ENCODE assay signal across 14 mouse cellular contexts in the genomic region with DNA sequence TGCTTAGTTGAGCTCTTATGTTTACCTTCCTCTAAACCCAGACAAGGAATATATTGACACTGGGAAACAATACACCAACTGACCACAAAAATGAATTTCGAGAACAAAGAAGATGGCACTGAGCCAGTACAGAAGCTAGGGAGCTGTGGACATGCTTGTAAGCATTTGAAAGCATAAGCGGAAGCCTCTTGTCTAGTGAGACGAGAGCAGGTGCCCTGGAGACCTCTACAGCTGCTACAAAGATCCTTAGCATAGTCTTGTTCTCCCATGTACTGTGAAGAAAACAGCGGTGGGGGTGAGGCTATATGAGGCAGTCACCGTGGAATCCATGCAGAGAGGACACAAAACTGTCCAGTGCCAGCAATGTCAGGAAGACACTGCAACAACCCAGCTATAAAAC. TPM values are rescaled to one million over a fixed set of nuclear protein-coding genes. Genes with fewer than 3 reads are reported as not detected.
DNase-seq lines count a peak whose midpoint lies in the region; ATAC-seq lines count a peak whose summit lies in the region.
"Had no signal": no experiment of that assay in that cellular context is flagged by ENCODE, and none has a peak within 500 bp of the region (broad histone marks: within the 10 kb centered on the region; RNA-seq: fewer than 3 reads in every experiment).

No protein-coding gene starts in this region.

- 35% methylated on average over 5 of the region's 5 CpGs for WGBS in neural tube, embryonic 13.5 days
- WGBS in neural tube, embryonic 15.5 days = 25% methylated on average over 5 of the region's 5 CpGs

- H3K4me2 ChIP-seq in neural tube, embryonic 13.5 days = no peak overlapping the region
- H3K4me2 ChIP-seq in neural tube, embryonic 15.5 days = no peak overlapping the region
- H3K4me2 ChIP-seq: embryonic facial prominence, embryonic 13.5 days; liver, embryonic 15.5 days had no signal

- DNase-seq in cerebellum, adult 11-12 months = peak; percentile 16
- no peak for DNase-seq in cerebellum, postnatal 36 days
- DNase-seq in kidney, postnatal 10 days = peak; percentile 29
- DNase-seq in kidney, adult 8-10 months = no peak
- no peak for DNase-seq in neural tube, embryonic 10.5 days (ENCODE audit: extremely low spot score, low spot score)
- no peak for DNase-seq in adrenal gland, adult 18-20 months (ENCODE audit: low spot score in 2 of 2)
- DNase-seq: cerebellum, adult 9-10 months; heart, adult 2 months; heart, postnatal 36 days; thymus, adult 18-20 months had no signal

- H3K9me3 ChIP-seq in neural tube, embryonic 13.5 days = no peaks in the 10 kb centered on the region
- H3K9me3 ChIP-seq in neural tube, embryonic 15.5 days (replicated peaks) = no peaks in the 10 kb centered on the region
- H3K9me3 ChIP-seq: embryonic facial prominence, embryonic 13.5 days; liver, embryonic 15.5 days had no signal

- 0 out of 2 replicates have a peak, but pooled peaks have one; percentile 26 for ATAC-seq in neural tube, embryonic 13.5 days (ENCODE audit: low read depth)
- no peak for ATAC-seq in neural tube, embryonic 15.5 days (ENCODE audit: low FRiP score)

- H3K27me3 ChIP-seq in neural tube, embryonic 13.5 days = no peaks in the 10 kb centered on the region
- H3K27me3 ChIP-seq in neural tube, embryonic 15.5 days (replicated peaks) = no peaks in the 10 kb centered on the region
- H3K27me3 ChIP-seq: embryonic facial prominence, embryonic 13.5 days; liver, embryonic 15.5 days had no signal

- no peak overlapping the region for H3K4me3 ChIP-seq in neural tube, embryonic 13.5 days
- no peak overlapping the region for H3K4me3 ChIP-seq in neural tube, embryonic 15.5 days (replicated peaks)
- H3K4me3 ChIP-seq: embryonic facial prominence, embryonic 13.5 days; heart, adult 2 months; liver, embryonic 15.5 days had no signal

- H3K9ac ChIP-seq in neural tube, embryonic 13.5 days = no peak overlapping the region
- H3K9ac ChIP-seq in neural tube, embryonic 15.5 days (replicated peaks) = no peak overlapping the region
- H3K9ac ChIP-seq: embryonic facial prominence, embryonic 13.5 days; liver, embryonic 15.5 days had no signal

- peaks cover 95% of the 10 kb centered on the region for H3K36me3 ChIP-seq in neural tube, embryonic 13.5 days
- H3K36me3 ChIP-seq in neural tube, embryonic 15.5 days = peaks cover 61% of the 10 kb centered on the region

- H3K27ac ChIP-seq in neural tube, embryonic 13.5 days (replicated peaks) = peak overlapping the region; percentile 68
- H3K27ac ChIP-seq in neural tube, embryonic 15.5 days (replicated peaks) = peak overlapping the region; percentile 29; the same call in 1 of the 2 replicates
- H3K27ac ChIP-seq: embryonic facial prominence, embryonic 13.5 days; heart, adult 2 months; liver, embryonic 15.5 days had no signal

- peaks cover 11% of the 10 kb centered on the region; the same call in 1 of the 2 replicates for H3K4me1 ChIP-seq in neural tube, embryonic 13.5 days (replicated peaks)
- peaks cover 4% of the 10 kb centered on the region; the same call in 1 of the 2 replicates for H3K4me1 ChIP-seq in neural tube, embryonic 15.5 days

RNA-seq across cellular contexts. Expression of a gene that starts 4.5 kb away (rescaled TPM):
- 1.2 and 1.7 TPM in 2 replicates for polyA plus RNA-seq in neural tube, embryonic 13.5 days (2015; fragmentation: Nextera tagmentation; extraction: Ambion mirVana)
- 1.4 and 2.9 TPM in 2 replicates for polyA plus RNA-seq in neural tube, embryonic 15.5 days (2015; fragmentation: Nextera tagmentation; extraction: Ambion mirVana)
- total RNA-seq in adrenal gland, adult 18-20 months (2021) = under 1 TPM; 0.40 to 0.67 TPM

Comparison
In these comparisons a context has a peak if more than half of its experiments do, and no peak if none do; other contexts are left out.
1. DNase-seq: peak in cerebellum, adult 11-12 months (single experiment) and kidney, postnatal 10 days (single experiment); none in cerebellum, postnatal 36 days (0 of 2), kidney, adult 8-10 months (0 of 2), neural tube, embryonic 10.5 days (single experiment) and adrenal gland, adult 18-20 months (0 of 2).